Mouse (Mus musculus) gastrocnemius, postnatal 36 days (tissue): ENCODE measurements around the gene C8a. TPM values are rescaled to one million over a fixed set of nuclear protein-coding genes. Genes with fewer than 3 reads are reported as not detected.

ENCODE experiments used
- DNase-seq, 2 experiments: peaks; one replicate each; pipeline ENCODE4 v3.0.0; 2022
- intact Hi-C: fragments of 180-260 bp; cut with DNase I; formaldehyde crosslinking; loops from one replicate; pipeline ENCODE4 v1.15.1; 2025
- long read RNA-seq, 2 experiments: library from polyadenylated mRNA; stranded (forward); transcript quantifications; one replicate each; pipeline ENCODE4 v2.0.0; 2021
- total RNA-seq, 2 experiments: library from RNA; stranded (reverse); gene quantifications; 2 replicates each; pipeline ENCODE4 v1.2.3; 2021

C8a gene
- total RNA-seq = not detected
- long read RNA-seq, experiment 1 = 0 reads
- long read RNA-seq, experiment 2 = 0 reads

GRCm38 (mm10) chr4:104876323-104876722, at the start of gene C8a:
Gene C8a, minus strand, starts transcription at chr4:104876398.
- no peak for DNase-seq
- intact Hi-C loops = no loop called here

- no peak for DNase-seq
- intact Hi-C loops = no loop called here
Observed at GRCm38 (mm10) chr4:104925383-104925782, 49.2 kb upstream of the C8a start.

- intact Hi-C loops = no loop called here
- no peak for DNase-seq
Observed at GRCm38 (mm10) chr4:104918017-104918416, 41.8 kb upstream of the C8a start.

GRCm38 (mm10) chr4:104914711-104915247, 38.6 kb upstream of the C8a start:
- intact Hi-C loops = loop anchor here (2.0 kb wide), 1 partner anchor 212 kb away; no protein-coding TSS in a partner anchor

GRCm38 (mm10) chr4:104913291-104914129, 37.3 kb upstream of the C8a start, which contains the start of gene Fyb2:
Gene Fyb2, plus strand, starts transcription at chr4:104913456.
- intact Hi-C loops = loop anchor here (2.0 kb wide), 1 partner anchor 213 kb away; no protein-coding TSS in a partner anchor

More at GRCm38 (mm10) chr4:104914711-104915247, 38.6 kb upstream of the C8a start:
- no peak for DNase-seq

GRCm38 (mm10) chr4:104911685-104912084, 35.5 kb upstream of the C8a start:
- peak; percentile 53 to 60 for DNase-seq
- intact Hi-C loops = no loop called here

More at GRCm38 (mm10) chr4:104913291-104914129, 37.3 kb upstream of the C8a start, which contains the start of gene Fyb2:
- DNase-seq = no peak

- intact Hi-C loops = no loop called here
- no peak for DNase-seq
Observed at GRCm38 (mm10) chr4:104905049-104905448, 28.9 kb upstream of the C8a start.

GRCm38 (mm10) chr4:104902836-104903235, 26.6 kb upstream of the C8a start:
- intact Hi-C loops = no loop called here
- no peak for DNase-seq

- intact Hi-C loops = loop anchor here (5.0 kb wide), 2 partner anchors 227 to 382 kb away; no protein-coding TSS in a partner anchor
- peak in 1 of 2 experiments; percentile 12 for DNase-seq
Observed at GRCm38 (mm10) chr4:104894004-104894734, 18.0 kb upstream of the C8a start.

GRCm38 (mm10) chr4:104893588-104893987, 17.4 kb upstream of the C8a start:
- intact Hi-C loops = loop anchor here (5.0 kb wide), 2 partner anchors 226 to 381 kb away; no protein-coding TSS in a partner anchor
- DNase-seq = no peak

GRCm38 (mm10) chr4:104891708-104892107, 15.5 kb upstream of the C8a start:
- intact Hi-C loops = loop anchor here (5.0 kb wide), 2 partner anchors 224 to 379 kb away; no protein-coding TSS in a partner anchor
- DNase-seq = no peak

GRCm38 (mm10) chr4:104888499-104889262, 12.5 kb upstream of the C8a start:
- intact Hi-C loops = no loop called here
- DNase-seq = no peak

GRCm38 (mm10) chr4:104887486-104887885, 11.3 kb upstream of the C8a start:
- intact Hi-C loops = no loop called here
- no peak for DNase-seq

- no peak for DNase-seq
- intact Hi-C loops = no loop called here
Observed at GRCm38 (mm10) chr4:104875832-104876231, 366 bp downstream of the C8a start.

GRCm38 (mm10) chr4:104870196-104870595, 6.0 kb downstream of the C8a start:
- intact Hi-C loops = no loop called here
- DNase-seq = no peak

- DNase-seq = no peak
- intact Hi-C loops = no loop called here
Observed at GRCm38 (mm10) chr4:104869581-104869980, 6.6 kb downstream of the C8a start.

GRCm38 (mm10) chr4:104864397-104864796, 11.8 kb downstream of the C8a start:
- intact Hi-C loops = no loop called here
- no peak for DNase-seq

GRCm38 (mm10) chr4:104861241-104861640, 15.0 kb downstream of the C8a start:
- intact Hi-C loops = no loop called here

GRCm38 (mm10) chr4:104857823-104858222, 18.4 kb downstream of the C8a start:
- intact Hi-C loops = no loop called here
- DNase-seq = no peak

More at GRCm38 (mm10) chr4:104861241-104861640, 15.0 kb downstream of the C8a start:
- DNase-seq = no peak

GRCm38 (mm10) chr4:104857029-104857428, 19.2 kb downstream of the C8a start, which contains the start of gene Gm17662:
Gene Gm17662, plus strand, starts transcription at chr4:104857329.
- intact Hi-C loops = no loop called here

More at GRCm38 (mm10) chr4:104857029-104857428, 19.2 kb downstream of the C8a start, which contains the start of gene Gm17662:
- no peak for DNase-seq
